Mouse (Mus musculus): ENCODE results near the gene Htatip2. TPM values are rescaled to one million over a fixed set of nuclear protein-coding genes. Genes with fewer than 3 reads are reported as not detected.

Gene Htatip2
- total RNA-seq, 1 experiment from 2014 or later, result 25.2 TPM

Other genes with a start within 250 kb of the Htatip2 start
- not detected in 3 replicates for gene Dbx1, start 122.3 kb upstream of the Htatip2 start, total RNA-seq (2017)
- 32.6 to 41.2 TPM (median 39.7 TPM) in 3 replicates for gene Prmt3, start 19.2 kb downstream of the Htatip2 start, total RNA-seq (2017)
- not detected in 3 replicates for gene Slc6a5, start 151.0 kb downstream of the Htatip2 start, total RNA-seq (2017)
- gene Nell1, start 215.7 kb downstream of the Htatip2 start, total RNA-seq (2017), result not detected in 3 replicates